Mouse (Mus musculus): ENCODE results near the gene Tgfbr3l.

The Tgfbr3l gene

GRCm38 (mm10) chr8:4247951-4248540 is at the start of gene Tgfbr3l:
TSS of gene Tgfbr3l (plus strand) at chr8:4248214.
- DNase-seq (ENCODE audit: low read depth, low spot score): no peak

GRCm38 (mm10) chr8:4201321-4201720 is 46.7 kb upstream of the Tgfbr3l start:
- DNase-seq (ENCODE audit: low read depth, low spot score): no peak

- no peak for DNase-seq (ENCODE audit: low read depth, low spot score)
Measured at GRCm38 (mm10) chr8:4205246-4206123, 42.5 kb upstream of the Tgfbr3l start.

GRCm38 (mm10) chr8:4206182-4207015 is 41.6 kb upstream of the Tgfbr3l start:
- DNase-seq (ENCODE audit: low read depth, low spot score): no peak

GRCm38 (mm10) chr8:4207016-4207350 is 41.0 kb upstream of the Tgfbr3l start:
- DNase-seq (ENCODE audit: low read depth, low spot score): no peak

GRCm38 (mm10) chr8:4211097-4211496 is 36.9 kb upstream of the Tgfbr3l start:
- DNase-seq (ENCODE audit: low read depth, low spot score): no peak

GRCm38 (mm10) chr8:4212809-4213209 is 35.2 kb upstream of the Tgfbr3l start:
- no peak for DNase-seq (ENCODE audit: low read depth, low spot score)

- no peak for DNase-seq (ENCODE audit: low read depth, low spot score)
Measured at GRCm38 (mm10) chr8:4213210-4214005, 34.6 kb upstream of the Tgfbr3l start.

GRCm38 (mm10) chr8:4214006-4214980 is 33.7 kb upstream of the Tgfbr3l start:
- no peak for DNase-seq (ENCODE audit: low read depth, low spot score)

GRCm38 (mm10) chr8:4216296-4216695 is 31.7 kb upstream of the Tgfbr3l start:
- DNase-seq (ENCODE audit: low read depth, low spot score): no peak

GRCm38 (mm10) chr8:4216791-4217621 is 31.0 kb upstream of the Tgfbr3l start, which contains the start of gene Prr36:
TSS of gene Prr36 (minus strand) at chr8:4217459.
- DNase-seq (ENCODE audit: low read depth, low spot score): no peak

GRCm38 (mm10) chr8:4219617-4220016 is 28.4 kb upstream of the Tgfbr3l start:
- DNase-seq (ENCODE audit: low read depth, low spot score): no peak

GRCm38 (mm10) chr8:4222059-4222458 is 26.0 kb upstream of the Tgfbr3l start:
- no peak for DNase-seq (ENCODE audit: low read depth, low spot score)

- no peak for DNase-seq (ENCODE audit: low read depth, low spot score)
Measured at GRCm38 (mm10) chr8:4226323-4226722, 21.7 kb upstream of the Tgfbr3l start.

GRCm38 (mm10) chr8:4226739-4227347 is 21.2 kb upstream of the Tgfbr3l start, which contains the start of gene Lrrc8e:
TSS of gene Lrrc8e (plus strand) at chr8:4226827.
- DNase-seq (ENCODE audit: low read depth, low spot score): no peak

- no peak for DNase-seq (ENCODE audit: low read depth, low spot score)
Measured at GRCm38 (mm10) chr8:4227919-4228318, 20.1 kb upstream of the Tgfbr3l start.

GRCm38 (mm10) chr8:4229784-4230183 is 18.2 kb upstream of the Tgfbr3l start:
- DNase-seq (ENCODE audit: low read depth, low spot score): no peak

- DNase-seq (ENCODE audit: low read depth, low spot score): no peak
Measured at GRCm38 (mm10) chr8:4230612-4231351, 17.2 kb upstream of the Tgfbr3l start.
